Mouse (Mus musculus): ENCODE measurements around the gene Ncf2. TPM values are rescaled to one million over a fixed set of nuclear protein-coding genes. Genes with fewer than 3 reads are reported as not detected.

Ncf2 gene
- 0.07 TPM for polyA plus RNA-seq (2012; fragmentation: generic; extraction: Trizol)

DNA sequence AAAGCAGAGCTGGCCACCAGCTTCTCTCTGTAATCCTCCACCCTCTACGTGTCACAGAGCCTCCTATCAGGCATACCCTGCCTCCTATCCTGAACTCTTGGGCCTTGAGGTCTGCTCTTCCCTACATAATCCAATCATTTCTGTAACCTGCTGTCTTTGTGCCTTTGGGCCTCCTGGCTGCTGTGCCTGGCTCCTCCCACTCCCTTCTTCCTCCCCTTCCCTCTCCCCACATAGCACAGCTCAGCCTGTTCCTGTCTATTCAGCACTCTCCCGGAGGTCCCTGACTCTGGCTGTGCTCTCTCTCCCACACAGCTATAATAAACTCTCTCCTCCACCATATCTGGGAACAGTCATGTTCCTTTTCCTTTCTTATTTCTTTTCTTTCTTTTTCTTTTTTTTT lies at the start of gene Ncf2:
Ncf2 (plus strand) TSS at position 298 of the 400 bp plus-strand sequence.
- TF ChIP-seq POLR2A (IDR thresholded peaks at IDR 0.05; ENCODE audit: insufficient read length, low read depth): no peak
- no peak for TF ChIP-seq E2F4 (IDR thresholded peaks at IDR 0.05; ENCODE audit: insufficient read depth)
- TF ChIP-seq POLR2AphosphoS2 (IDR thresholded peaks at IDR 0.05; ENCODE audit: insufficient read length, low read depth): no peak
- no peak for TF ChIP-seq MYOG (IDR thresholded peaks at IDR 0.05; ENCODE audit: control insufficient read depth in 1 of 3, insufficient read depth in 1 of 3, insufficient read length in 2 of 3, low read depth in 2 of 3)
- no peak for TF ChIP-seq USF1 (IDR thresholded peaks at IDR 0.05; ENCODE audit: low read depth)
- TF ChIP-seq TCF12 (IDR thresholded peaks at IDR 0.05; ENCODE audit: insufficient read depth, poor library complexity, severe bottlenecking): no peak
- TF ChIP-seq TCF3 (IDR thresholded peaks at IDR 0.05; ENCODE audit: insufficient read length, low read depth): no peak
- no peak for TF ChIP-seq REST (IDR thresholded peaks at IDR 0.05; ENCODE audit: insufficient read depth, insufficient read length)
- no peak for TF ChIP-seq MYOD1 (IDR thresholded peaks at IDR 0.05; ENCODE audit: control insufficient read depth in 1 of 3, insufficient read length in 2 of 3, low read depth in 2 of 3)
- TF ChIP-seq MAX (IDR thresholded peaks at IDR 0.05; ENCODE audit: low read depth): no peak
- TF ChIP-seq CEBPB (IDR thresholded peaks at IDR 0.05; ENCODE audit: insufficient read depth, poor library complexity, severe bottlenecking): no peak
- no peak for TF ChIP-seq SRF (IDR thresholded peaks at IDR 0.05; ENCODE audit: control insufficient read depth, insufficient read length, low read depth)
- Histone ChIP-seq H3K36me3 (ENCODE audit: control insufficient read depth, insufficient read depth) (no peaks in the 10 kb centered on the region), H3K27me3 (ENCODE audit: control insufficient read depth, insufficient read depth, insufficient read length) (peaks cover 5% of the 10 kb centered on the region), H3K4me2 (ENCODE audit: low read depth) (no peak within 1 kb of the TSS), H3K4me3 (no peak within 1 kb of the TSS), H3K79me2 (ENCODE audit: control insufficient read depth, insufficient read depth) (no peaks in the 10 kb centered on the region), H3ac (ENCODE audit: control insufficient read depth, insufficient read length) (no peak within 1 kb of the TSS)

DNA sequence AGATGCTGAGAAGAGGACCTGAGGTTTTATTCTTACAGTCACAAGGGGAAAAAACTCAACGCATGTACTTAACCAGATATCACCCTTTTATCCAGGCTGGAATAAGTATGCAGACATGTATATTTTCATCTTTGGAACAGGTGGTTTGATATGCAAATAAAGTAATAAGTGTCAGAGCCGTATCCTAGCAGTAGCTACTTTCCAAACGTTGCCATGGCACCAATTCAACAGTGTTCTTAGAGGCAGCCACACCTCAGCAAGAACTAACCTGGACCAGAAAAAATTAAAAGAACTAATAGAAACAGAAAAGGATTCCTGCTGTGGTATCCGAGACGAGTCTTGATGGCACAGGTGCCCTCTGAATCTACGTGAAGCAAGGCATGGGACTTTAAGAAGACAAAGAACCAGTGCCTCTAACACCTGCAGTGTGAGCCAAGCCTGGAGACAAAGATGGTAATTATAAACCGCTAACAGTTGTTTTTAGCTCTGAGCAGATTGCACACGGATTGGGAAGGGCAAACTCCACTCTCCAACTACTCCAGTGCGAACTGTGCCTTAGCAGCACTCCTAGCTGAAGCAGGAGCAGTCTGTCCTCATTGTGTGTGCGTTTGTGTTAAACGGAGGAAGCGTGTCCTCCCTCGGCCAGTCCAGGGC lies 49.6 kb upstream of the Ncf2 start, which contains the start of gene Apobec4:
Apobec4 (plus strand) TSS at position 240 of the 654 bp plus-strand sequence.
- Histone ChIP-seq H3K4me2 (ENCODE audit: low read depth) (peak within 1 kb of the TSS; percentile 3), H3K36me3 (ENCODE audit: control insufficient read depth, insufficient read depth) (no peaks in the 10 kb centered on the region), H3K27me3 (ENCODE audit: control insufficient read depth, insufficient read depth, insufficient read length) (no peaks in the 10 kb centered on the region), H3K4me3 (no peak within 1 kb of the TSS), H3K79me2 (ENCODE audit: control insufficient read depth, insufficient read depth) (no peaks in the 10 kb centered on the region), H3ac (ENCODE audit: control insufficient read depth, insufficient read length) (no peak within 1 kb of the TSS)
- no peak for TF ChIP-seq CEBPB (IDR thresholded peaks at IDR 0.05; ENCODE audit: insufficient read depth, poor library complexity, severe bottlenecking)
- TF ChIP-seq POLR2AphosphoS2 (IDR thresholded peaks at IDR 0.05; ENCODE audit: insufficient read length, low read depth): no peak
- no peak for TF ChIP-seq MYOD1 (IDR thresholded peaks at IDR 0.05; ENCODE audit: control insufficient read depth in 1 of 3, insufficient read length in 2 of 3, low read depth in 2 of 3)
- no peak for TF ChIP-seq USF1 (IDR thresholded peaks at IDR 0.05; ENCODE audit: low read depth)
- no peak for TF ChIP-seq REST (IDR thresholded peaks at IDR 0.05; ENCODE audit: insufficient read depth, insufficient read length)
- TF ChIP-seq E2F4 (IDR thresholded peaks at IDR 0.05; ENCODE audit: insufficient read depth): no peak
- TF ChIP-seq POLR2A (IDR thresholded peaks at IDR 0.05; ENCODE audit: insufficient read length, low read depth): no peak
- TF ChIP-seq MYOG (IDR thresholded peaks at IDR 0.05; ENCODE audit: control insufficient read depth in 1 of 3, insufficient read depth in 1 of 3, insufficient read length in 2 of 3, low read depth in 2 of 3): no peak
- TF ChIP-seq TCF3 (IDR thresholded peaks at IDR 0.05; ENCODE audit: insufficient read length, low read depth): no peak
- no peak for TF ChIP-seq SRF (IDR thresholded peaks at IDR 0.05; ENCODE audit: control insufficient read depth, insufficient read length, low read depth)
- TF ChIP-seq TCF12 (IDR thresholded peaks at IDR 0.05; ENCODE audit: insufficient read depth, poor library complexity, severe bottlenecking): no peak
- TF ChIP-seq MAX (IDR thresholded peaks at IDR 0.05; ENCODE audit: low read depth): no peak

DNA sequence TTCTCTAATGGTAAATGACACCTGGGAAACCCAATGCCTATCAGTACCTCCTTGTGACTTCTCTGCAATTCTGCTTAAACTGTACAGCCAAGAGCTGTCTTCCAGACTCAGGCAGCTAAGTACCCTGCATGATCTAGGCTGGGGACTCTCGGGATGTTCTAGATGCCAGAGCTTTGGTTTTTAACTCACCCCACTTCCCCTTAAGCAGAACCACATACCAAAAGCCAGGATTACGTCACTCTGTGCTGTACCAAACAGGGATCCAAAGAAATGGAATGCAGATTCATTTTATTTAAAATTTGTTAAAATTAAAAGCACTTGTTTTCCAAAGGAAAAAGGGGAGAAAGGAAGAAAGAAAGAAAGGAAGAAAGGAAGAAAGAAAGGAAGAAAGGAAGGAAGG lies 38.2 kb upstream of the Ncf2 start:
- H3K36me3 ChIP-seq (ENCODE audit: control insufficient read depth, insufficient read depth): no peaks in the 10 kb centered on the region
- no peak overlapping the region for H3ac ChIP-seq (ENCODE audit: control insufficient read depth, insufficient read length)
- TF ChIP-seq TCF3 (IDR thresholded peaks at IDR 0.05; ENCODE audit: insufficient read length, low read depth) (no peak), REST (IDR thresholded peaks at IDR 0.05; ENCODE audit: insufficient read depth, insufficient read length) (no peak), POLR2A (IDR thresholded peaks at IDR 0.05; ENCODE audit: insufficient read length, low read depth) (no peak), SRF (IDR thresholded peaks at IDR 0.05; ENCODE audit: control insufficient read depth, insufficient read length, low read depth) (no peak), E2F4 (IDR thresholded peaks at IDR 0.05; ENCODE audit: insufficient read depth) (no peak), CEBPB (IDR thresholded peaks at IDR 0.05; ENCODE audit: insufficient read depth, poor library complexity, severe bottlenecking) (no peak), MYOD1 (IDR thresholded peaks at IDR 0.05; ENCODE audit: control insufficient read depth in 1 of 3, insufficient read length in 2 of 3, low read depth in 2 of 3) (no peak), USF1 (IDR thresholded peaks at IDR 0.05; ENCODE audit: low read depth) (no peak), TCF12 (IDR thresholded peaks at IDR 0.05; ENCODE audit: insufficient read depth, poor library complexity, severe bottlenecking) (no peak), MYOG (IDR thresholded peaks at IDR 0.05; ENCODE audit: control insufficient read depth in 1 of 3, insufficient read depth in 1 of 3, insufficient read length in 2 of 3, low read depth in 2 of 3) (no peak), MAX (IDR thresholded peaks at IDR 0.05; ENCODE audit: low read depth) (no peak), POLR2AphosphoS2 (IDR thresholded peaks at IDR 0.05; ENCODE audit: insufficient read length, low read depth) (no peak)
- H3K4me3 ChIP-seq: no peak overlapping the region
- H3K79me2 ChIP-seq (ENCODE audit: control insufficient read depth, insufficient read depth): no peaks in the 10 kb centered on the region
- H3K4me2 ChIP-seq (ENCODE audit: low read depth): no peak overlapping the region
- H3K27me3 ChIP-seq (ENCODE audit: control insufficient read depth, insufficient read depth, insufficient read length): no peaks in the 10 kb centered on the region

DNA sequence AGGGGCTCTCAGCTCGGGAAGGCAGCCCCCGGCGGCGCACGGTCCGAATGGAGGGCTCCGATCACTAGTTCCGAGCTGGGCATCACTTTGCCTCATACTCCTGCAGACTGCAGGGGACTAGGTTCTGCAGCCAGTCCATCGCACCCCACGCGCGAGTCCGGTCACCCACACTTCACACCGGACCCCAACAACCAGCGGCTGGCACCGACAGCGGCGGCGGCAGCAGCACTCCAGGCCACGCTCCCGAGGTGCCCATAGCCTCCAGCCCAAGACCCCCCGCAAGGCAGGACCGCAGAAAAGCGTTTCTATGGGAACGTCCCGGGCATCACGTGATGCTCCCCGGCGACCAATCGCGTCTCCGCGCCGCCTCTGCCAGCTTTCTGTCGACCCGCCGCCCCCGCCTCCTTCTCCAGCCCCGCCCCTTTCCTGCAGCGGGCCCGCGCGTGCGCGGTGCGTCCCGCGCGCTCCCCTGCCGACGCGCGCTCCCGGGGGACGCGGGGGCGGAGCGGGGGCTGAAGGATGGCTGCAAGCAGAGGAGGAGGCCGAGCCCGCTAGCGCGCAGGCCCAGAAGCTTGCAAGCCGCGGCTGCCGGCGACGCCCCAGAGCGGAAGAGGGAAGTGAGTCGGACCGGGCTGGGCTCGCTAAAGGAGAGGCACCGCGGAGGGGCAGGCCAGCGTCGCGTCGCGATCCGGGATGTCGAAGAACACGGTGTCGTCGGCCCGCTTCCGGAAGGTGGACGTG lies 33.8 kb upstream of the Ncf2 start, which contains the start of the genes Rgl1 and Arpc5:
Rgl1 (minus strand) TSS at position 320 of the 741 bp plus-strand sequence.
Arpc5 (plus strand) TSS at position 511 of the 741 bp plus-strand sequence.
- no peaks in the 10 kb centered on the region for H3K27me3 ChIP-seq (ENCODE audit: control insufficient read depth, insufficient read depth, insufficient read length)
- H3K79me2 ChIP-seq (ENCODE audit: control insufficient read depth, insufficient read depth): peaks cover 24% of the 10 kb centered on the region
- peak within 1 kb of the TSS; percentile 70 for H3K4me3 ChIP-seq
- H3K4me2 ChIP-seq (ENCODE audit: low read depth): peak within 1 kb of the TSS; percentile 95
- H3ac ChIP-seq (ENCODE audit: control insufficient read depth, insufficient read length): peak within 1 kb of the TSS; percentile 77
- TF ChIP-seq USF1 (IDR thresholded peaks at IDR 0.05; ENCODE audit: low read depth): peak; percentile 91
- peak in 1 of 3 experiments; percentile 10 for TF ChIP-seq MYOD1 (IDR thresholded peaks at IDR 0.05; ENCODE audit: control insufficient read depth in 1 of 3, insufficient read length in 2 of 3, low read depth in 2 of 3)
- peak; percentile 97 for TF ChIP-seq POLR2A (IDR thresholded peaks at IDR 0.05; ENCODE audit: insufficient read length, low read depth)
- peak; percentile 96 for TF ChIP-seq POLR2AphosphoS2 (IDR thresholded peaks at IDR 0.05; ENCODE audit: insufficient read length, low read depth)
- no peak for TF ChIP-seq SRF (IDR thresholded peaks at IDR 0.05; ENCODE audit: control insufficient read depth, insufficient read length, low read depth)
- no peak for TF ChIP-seq MYOG (IDR thresholded peaks at IDR 0.05; ENCODE audit: control insufficient read depth in 1 of 3, insufficient read depth in 1 of 3, insufficient read length in 2 of 3, low read depth in 2 of 3)
- H3K36me3 ChIP-seq (ENCODE audit: control insufficient read depth, insufficient read depth): peaks cover 15% of the 10 kb centered on the region
